Mouse (Mus musculus): ENCODE results near the gene Fmnl1.

DNA sequence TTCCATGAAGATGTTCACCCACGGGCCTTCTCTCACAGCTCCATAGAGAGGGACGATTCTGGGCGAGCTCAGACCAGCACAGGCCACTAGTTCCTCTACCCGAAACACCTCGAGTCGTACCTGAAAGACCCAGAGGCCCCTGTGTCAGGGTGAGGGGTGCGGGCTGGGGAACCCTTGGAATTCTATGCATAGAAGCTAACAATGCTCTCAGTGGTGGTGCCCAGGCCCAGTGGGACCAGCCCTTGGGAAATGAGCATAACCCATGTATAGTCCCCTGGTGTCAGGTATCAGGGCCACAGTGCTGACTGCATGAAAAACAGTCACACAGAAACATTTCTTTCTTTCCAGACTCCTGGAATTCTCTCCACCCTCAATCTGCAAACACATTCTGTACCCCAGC is 60.5 kb downstream of the Fmnl1 start:
- TF ChIP-seq CTCF (IDR thresholded peaks at IDR 0.05; ENCODE audit: borderline replicate concordance, insufficient read depth, low read length) (no peak), POLR2A (IDR thresholded peaks at IDR 0.05; ENCODE audit: low read depth, low read length) (no peak)

All from embryonic fibroblast, embryonic 13.5 days (primary cell).